Mouse (Mus musculus) 416B (cell line): ENCODE data around the gene Mafb.

Experiments used
- DNase-seq: peaks from one replicate; pipeline ENCODE4 v3.0.0; 2011; ENCODE audit warnings: low read depth

The Mafb gene

DNA sequence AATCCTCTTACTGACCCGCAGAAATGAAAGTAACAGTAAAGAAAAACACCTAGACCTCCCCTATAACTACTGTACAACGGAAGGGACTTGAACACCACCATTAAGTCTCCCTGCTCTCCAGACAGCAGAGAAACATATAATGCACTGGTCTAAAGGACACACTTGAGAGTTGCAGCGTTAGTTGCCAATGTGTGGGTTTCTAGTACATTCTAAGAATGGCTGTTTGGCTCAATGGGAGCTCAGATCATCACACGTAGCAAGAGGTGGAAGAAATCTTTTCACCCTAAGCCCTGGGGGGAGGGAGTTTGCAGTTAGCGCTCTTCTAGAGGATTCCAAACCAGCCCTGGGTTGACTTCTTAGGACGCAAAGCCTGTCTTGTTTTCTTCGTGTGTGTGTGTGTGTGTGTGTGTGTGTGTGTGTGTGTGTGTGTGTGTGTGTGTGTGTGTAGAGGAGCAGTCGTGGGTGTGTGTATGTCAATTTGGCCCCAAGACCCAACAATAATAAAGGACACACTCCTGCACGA is 2.7 kb downstream of the Mafb start:
- DNase-seq = no peak

DNA sequence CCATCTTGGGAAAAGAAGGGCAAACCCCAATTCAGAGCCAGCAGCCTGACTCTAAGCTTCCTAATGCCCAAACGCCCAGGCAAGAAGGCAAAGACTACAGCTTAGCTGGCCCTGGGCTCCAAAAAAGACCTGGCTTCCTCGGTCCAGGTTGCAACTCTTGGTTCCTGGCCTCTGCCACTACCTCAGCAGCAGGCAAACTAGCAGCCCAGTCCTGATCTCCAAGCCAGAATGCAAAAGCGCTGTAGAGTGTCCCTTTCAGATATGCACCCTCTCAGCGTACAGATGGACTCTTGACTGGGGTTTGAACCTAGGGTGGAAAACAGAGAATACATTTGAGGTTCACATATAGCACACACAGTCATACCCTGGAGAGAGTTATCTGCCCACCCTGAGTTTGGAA is 3.7 kb downstream of the Mafb start:
- no peak for DNase-seq

DNA sequence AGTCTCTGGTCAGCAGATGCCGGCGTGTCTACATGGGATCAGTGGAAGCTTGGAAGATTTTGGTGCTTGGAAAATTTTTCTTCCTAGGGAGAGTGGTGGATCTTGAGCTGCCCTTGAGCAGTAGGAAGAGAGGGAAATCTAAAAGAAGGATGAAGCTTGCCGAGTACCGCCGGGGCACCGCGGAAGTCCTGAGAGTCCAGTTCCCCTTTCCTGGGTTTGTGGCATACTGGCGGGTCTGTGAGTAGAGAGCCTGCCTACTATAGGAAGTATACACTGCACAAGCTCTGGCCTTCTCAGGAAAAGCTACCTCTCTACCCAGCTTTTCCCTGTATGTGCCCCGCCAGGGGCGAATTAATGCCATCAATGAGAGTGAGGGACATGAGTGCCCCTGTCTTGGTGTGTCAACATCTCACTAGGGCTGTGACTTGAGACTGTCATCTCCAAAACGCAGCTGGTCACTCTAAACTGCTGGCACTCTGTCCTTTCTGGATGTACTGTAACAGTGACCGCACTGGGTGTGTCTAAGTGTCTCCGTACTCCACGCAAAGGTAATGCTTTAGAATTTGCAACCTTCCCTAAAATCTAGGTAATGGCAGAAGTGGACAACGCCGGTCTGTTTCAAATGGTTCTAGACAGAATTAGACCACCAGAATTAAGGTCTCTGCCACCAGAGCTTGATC is 5.3 kb downstream of the Mafb start:
- DNase-seq = no peak

DNA sequence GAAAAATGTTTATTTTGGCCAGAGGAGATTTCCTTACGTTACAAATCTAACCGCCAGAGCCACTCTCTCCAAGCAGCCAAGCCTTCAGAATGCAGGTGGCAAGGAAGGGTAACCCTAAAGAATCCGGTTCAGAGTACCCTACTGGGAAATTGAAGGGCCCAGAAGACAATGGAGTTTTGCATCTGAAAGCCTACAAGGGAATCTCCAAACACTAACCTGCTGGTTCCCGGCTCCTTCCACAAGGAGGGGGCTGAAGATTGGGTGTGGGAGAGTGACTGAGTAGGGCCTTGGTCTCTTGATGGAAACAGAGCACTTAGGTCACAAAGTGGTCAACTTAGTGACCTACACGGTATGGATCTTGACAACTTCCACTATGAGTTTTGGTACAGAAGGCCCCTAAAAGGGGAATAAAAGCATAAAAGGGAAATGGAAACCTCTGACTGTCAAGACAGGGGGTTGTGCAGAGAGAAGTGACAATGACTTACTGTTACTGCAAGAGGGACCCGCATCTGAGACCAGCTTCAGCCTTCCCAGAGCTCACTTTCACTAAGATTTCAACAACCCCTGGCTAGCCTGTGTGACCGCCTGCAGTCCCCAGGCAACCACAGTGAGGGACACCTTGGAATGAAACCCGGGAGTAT is 6.5 kb downstream of the Mafb start:
- DNase-seq = no peak

DNA sequence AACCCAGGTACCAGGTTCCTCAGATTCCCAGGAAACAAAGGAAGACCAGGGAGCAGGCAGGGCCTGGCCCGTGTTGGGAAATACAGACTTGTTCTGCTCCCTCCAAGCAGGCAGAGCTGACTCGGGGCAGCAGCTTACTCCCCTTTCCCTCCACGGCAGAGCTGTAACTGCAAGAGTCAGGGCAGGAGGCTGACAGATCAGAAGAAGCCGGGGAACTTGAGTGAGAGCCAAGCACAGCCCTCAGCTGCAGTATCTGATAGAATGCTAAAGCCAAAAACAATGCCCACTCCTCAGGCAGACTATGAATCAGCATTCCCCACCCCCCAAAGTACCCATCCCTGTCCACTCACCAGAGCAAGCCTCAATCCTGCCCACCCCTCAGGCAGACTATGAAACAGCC is 8.0 kb downstream of the Mafb start:
- no peak for DNase-seq

DNA sequence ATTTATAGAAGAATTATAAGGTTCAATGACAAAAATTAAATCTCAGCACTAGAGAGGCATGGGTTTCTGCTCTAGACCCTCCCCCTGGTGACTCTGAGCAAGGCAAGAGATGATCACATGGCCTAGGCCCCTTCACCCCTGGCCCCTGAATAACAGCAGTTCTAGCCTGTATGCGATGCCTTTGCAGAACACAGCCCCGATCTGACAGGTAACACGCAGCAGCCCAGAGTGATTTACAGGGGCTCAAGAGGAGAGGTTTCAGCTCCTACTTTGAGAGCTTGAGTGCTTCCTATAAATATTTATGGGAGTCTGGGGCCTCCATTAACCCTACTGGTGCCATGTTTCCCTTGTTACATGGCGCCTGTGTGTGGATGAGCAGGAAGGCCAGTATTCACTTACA is 9.4 kb downstream of the Mafb start:
- DNase-seq = no peak

DNA sequence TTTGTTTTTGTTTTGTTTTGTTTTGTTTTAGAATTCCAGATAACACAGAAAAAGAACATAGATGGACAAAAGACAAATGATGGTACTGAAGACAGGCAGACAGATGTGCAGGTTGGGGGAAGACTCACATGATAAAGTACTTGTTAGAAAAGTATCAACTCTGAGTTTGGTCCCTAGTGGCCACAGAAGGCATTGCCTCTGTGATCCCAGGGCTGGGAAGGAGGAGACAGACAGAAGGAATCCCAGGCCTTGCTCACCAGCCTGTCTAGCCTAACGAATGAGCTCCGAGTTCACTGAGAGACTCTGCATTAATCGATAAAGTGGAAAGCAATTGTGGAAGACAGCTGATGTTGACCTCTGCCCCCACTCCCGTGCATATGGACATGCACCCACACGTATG is 10.7 kb downstream of the Mafb start:
- no peak for DNase-seq

DNA sequence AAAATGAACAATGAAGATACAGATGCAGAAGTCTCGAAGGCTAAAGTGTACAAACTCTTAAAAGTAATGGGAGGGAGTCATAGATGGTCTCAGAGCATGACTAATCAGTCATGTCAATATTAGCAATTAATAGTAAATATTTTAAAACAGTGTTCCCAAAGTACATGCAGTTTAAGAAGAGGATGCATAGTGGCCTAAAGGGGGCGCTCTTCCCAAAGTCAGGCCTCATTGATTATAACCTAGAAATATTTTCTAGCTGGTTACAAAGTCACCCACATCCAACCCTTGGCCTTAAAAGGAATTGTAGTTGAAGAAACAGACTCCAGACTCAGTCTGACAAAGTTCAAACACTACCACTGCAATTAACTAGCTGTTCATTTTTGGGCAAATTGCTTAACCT is 12.5 kb downstream of the Mafb start:
- no peak for DNase-seq

DNA sequence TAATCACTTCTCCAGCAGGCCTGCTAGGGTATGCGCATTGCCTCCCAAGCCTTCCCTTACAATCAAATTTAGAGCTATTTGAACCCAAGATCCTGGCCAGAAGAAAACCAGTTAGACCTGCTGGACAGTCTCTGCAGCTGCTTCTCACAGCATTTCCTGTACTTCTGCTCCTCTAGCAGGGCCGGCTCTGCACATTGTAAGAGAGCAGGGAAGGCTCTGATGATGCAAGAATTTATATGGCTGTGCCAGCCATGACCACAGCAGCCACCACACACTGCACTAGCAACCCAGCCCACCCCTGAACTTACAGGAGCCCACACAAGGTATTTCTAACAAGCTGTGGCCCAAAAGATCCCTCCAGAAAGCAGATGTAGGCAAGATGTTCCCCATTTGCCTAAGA is 13.3 kb downstream of the Mafb start:
- DNase-seq = no peak

DNA sequence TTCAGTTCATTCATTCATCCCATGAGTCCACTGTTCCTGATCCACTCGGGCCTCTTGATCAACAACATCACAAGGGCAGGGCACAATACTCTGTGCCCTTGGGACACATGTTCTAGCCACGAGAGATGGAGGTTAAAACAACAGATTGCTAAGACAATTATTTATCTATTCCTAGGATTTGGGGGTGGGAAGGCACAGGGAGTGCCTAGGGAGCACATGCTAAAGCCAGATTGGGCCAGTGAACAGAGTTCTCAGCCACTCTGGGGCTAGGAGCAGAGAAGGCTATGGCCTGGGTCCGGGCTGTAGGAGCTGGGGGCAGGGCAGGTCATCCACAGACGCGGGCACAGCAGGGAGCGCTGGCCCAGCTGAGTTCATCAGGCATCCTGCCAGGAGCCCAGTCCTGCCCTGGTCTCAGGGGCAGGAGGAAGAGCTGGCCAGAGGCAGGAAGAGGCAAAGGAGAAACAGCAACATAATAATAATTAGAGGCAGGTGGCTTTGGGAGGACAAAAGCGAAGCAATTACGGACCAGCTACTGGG is 15.8 kb downstream of the Mafb start:
- no peak for DNase-seq

DNA sequence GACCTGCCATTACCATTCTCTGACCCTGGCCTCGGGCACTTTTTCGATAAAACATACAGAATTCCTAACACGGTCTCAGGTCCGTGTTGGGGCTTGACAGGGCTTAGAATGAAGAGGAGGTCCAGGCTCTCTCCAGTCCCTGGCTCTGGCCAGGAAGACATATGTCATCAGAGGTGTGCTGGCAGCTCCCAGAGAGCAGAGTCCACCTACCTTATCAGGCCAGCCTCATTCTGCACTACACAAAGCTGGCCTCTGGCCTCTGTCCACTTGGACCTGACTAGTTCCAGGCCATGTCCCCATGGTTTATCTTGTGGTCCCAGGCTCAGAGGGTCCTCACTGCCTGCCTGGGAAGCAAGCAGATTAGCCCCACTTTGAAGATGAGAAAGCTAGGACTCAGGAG is 17.3 kb downstream of the Mafb start:
- DNase-seq = no peak

DNA sequence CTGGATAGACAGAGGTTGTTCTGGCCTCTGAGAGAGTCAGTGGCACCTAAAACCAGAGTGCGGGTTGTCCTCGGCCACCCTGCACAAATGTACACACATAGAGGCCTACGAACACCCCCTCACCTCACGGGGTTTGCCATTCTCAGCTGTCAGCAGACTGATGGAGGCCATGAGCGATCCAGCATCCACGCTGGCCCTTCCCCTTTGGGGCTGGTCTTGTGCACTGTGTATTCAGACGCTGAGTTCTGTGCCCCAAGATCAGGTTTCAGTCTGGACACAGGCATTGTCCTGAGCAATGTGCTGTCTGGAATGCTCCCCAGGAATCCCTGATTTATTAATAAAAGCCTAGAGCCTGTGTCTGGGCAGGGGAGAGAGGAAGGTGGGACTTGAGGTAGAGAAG is 18.1 kb downstream of the Mafb start:
- no peak for DNase-seq

DNA sequence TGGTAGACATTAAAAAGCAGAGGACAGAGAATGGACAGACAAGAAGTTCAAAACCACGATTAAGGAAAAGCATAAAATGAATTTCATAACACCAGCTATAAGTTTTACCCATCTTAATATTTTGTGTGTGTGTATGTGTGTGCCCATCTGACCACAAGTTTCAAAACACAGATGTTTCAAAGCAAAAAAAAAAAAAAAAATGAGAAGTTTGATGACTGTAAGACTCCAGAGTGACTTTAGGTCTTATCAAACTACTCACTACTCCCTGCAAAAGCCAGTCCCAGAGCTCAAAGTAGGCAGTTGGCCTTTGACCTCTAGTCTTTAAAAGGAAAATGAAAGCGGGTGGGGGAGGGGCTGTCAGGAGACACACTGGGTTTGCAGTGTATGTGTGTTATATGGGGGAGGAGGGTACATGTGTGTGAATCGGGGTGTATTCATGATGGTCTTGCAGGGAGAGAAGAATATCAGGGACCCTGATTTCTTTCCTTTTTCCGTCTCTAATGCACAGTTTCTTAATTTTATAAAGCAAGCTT is 18.7 kb downstream of the Mafb start:
- no peak for DNase-seq

DNA sequence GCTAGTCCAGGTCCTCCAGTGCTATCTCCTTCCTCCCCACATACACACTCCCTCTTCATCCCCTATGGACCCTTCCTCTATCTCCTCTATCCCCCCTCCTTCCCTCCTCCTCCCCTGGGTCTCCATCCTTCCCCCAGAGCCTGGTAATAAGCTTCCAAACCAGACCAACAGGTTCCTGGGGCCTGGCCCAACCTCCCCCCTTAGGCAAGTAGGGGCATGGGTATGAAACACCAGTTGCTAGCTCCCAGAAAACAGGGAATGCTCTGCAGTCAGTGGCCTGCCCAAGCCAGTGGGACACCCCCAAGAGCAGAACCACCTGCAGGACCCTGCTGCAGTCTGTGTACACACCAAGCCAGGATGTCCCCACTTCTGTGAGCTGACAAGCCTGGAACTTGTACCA is 21.2 kb downstream of the Mafb start:
- no peak for DNase-seq

DNA sequence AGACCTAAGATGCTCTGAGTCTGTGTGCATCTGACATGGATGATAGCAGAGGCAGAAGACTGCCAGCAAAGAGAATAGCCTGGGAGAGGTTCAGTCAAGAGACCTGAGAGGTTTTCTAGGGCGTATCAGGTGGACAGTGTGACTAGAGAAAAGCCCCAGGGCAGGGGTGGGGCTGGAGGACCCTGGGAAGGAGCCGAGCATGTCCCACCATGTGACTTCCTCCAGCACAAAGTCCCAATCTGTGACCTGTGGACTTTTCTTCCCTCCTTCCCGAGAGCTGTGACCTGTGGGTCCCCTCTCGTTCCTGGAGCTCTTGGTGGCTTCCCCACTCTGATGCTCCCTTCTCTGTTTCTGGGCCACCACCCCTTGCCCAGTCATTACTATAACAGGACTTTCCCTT is 26.7 kb downstream of the Mafb start:
- no peak for DNase-seq

DNA sequence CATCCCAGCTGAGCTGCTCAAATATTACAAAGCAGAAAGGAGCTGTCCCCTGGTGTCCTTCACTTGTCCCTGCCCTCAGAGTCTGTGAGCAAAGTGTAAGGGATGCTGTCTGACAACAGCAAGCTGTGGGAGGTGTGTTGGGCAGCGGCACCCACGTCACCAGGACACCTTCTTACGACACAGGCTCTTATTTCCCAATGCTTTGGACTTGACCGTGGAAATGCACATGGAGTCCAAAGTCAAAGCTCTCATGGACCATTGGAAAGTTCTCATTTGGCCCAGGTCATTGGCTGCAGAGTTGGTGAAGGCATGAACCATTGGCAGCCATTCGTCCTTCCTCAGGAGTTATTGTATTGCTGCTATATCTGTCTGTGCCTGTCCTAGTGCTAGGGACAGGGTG is 27.3 kb downstream of the Mafb start:
- DNase-seq = no peak

DNA sequence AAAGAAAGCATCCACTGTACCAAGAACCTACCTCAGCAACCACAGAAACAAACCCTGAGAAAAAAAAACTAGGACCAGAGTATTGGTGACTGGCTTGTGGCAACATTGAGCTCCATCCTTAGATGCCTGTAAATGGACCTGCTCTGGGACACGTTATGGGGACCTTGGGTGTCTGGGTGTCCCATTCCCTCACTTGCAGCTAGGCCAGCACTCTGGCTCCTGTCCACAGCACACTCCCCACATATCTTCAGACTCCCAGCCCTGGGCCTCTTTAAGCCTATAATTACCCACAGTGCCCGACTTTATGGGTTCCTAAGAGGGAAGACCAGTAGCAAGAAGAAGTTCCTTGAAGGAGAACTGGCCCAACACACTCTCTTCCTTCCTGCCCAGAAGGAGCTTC is 30.8 kb downstream of the Mafb start:
- no peak for DNase-seq

DNA sequence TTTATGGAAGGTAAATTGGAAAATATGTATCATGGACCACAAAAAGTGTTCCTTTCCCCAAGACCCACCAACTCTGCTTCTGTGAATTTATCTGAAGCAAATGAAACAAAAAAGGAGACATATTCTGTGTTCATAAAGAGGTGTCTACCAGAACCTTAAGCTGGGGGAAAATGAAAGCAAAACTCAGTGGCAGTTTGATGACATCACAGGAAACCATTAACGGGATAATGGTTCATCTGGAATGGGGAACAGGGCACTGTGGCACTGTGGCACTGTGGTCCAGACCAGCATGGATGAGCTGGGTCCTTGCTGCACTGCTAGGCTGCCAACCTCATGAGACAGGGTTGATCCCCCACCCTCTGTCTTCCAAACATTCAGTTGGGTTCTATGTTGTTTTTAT is 31.8 kb downstream of the Mafb start:
- peak; percentile 5 for DNase-seq

DNA sequence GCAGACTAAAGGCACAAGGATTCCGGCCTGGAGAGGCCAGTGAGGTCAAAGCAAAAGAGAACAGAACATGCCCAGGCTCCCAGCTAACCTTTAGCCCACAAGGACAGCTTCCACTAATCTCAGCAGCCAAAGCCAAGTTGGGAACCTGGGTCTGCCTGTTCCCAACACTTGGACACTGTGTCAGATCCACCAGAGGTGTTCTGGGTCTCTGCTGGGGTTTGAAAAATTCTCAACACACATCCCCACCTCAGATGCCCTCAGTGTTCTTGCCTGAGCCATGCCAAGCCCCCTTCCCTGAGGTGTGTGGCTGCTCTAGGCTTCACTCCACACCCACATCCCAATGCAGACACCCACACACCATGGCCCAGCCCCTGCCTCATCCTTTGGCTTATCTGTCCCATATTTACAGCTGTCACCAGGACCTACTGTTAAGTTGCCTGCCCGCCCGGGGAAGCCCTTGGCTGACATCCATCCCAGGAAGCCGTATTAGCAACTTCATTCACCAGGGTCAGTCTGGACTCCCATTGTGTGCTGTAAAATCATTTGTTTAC is 32.7 kb downstream of the Mafb start, which contains the start of gene Gm826:
TSS of gene Gm826 (minus strand) at position 52 of the 551 bp plus-strand sequence.
- DNase-seq = no peak

DNA sequence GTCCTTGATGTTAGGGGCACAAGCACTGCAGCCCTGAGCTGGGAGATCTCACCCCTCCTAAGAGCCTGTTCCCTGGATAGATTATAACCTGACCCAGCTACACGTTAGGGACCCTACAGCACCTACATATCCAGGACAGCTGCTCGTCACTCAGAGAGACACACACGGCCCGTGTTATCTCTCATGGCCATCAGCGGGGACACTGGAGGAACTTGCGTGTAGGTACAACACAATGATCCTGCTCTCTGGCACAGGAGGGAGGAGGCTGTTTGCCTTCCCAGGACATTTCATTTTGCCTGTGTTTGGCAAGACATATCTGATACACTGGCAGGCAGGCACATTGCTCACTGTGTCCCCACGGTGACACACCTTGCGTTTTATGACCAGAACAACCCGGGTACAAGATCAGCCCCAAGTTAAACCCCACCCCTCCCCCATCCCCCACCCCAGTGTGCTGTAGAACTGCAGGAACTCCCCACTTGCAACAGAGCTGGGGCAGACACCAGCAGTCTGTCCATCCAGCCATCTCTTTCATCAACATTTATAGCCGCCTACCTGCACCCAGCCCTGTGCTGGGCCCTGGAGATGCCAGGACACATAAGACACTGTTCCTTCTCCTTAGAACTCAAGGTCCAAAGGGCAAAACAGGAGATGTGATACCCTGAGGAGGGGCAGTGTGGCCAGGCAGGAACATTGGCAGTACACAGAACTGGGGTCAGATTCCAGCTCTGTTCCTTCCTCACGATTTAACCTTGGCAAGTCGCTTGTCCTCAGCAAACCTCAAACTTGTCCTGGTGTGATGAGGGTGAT is 34.1 kb downstream of the Mafb start:
- DNase-seq = no peak

DNA sequence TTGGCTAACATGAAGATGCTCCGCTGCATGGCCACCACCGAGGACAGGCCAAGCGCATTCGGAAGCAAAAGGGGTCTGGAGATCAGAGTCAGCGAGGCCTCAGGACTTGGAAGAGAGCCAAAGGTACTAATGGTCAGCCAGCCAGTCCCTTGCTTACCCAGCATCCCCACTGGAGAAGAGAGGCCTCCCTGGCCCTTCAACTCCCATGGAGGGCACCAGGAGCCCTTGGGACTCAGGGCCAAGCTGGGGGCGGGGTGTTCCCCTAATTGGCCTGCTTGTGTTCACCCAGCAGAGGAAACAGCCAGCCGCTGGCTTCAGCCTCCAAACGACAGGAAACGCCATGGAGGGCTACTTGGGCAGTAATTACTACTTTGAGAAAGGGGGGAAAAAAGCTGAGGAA is 38.0 kb downstream of the Mafb start:
- DNase-seq = no peak

DNA sequence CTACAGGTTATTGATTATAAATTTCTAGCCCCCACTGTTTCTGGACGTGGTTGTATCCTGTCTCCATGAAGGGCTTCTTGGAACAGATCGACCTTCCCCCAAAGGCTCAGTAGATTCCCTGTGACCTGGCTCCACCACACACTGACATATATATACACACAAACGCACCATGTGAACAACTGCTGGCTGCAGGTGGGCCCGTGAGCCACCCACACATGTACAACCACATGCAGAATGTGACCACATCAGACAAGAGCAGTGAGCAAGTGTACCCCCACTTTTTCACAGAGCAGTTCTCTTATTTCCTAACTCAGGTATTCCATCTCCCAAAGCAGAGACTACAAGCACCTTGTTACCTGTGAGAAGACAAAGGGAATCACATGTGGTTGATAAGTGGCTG is 39.1 kb downstream of the Mafb start:
- DNase-seq = no peak
